Mouse (Mus musculus): ENCODE measurements around the gene Mzf1.

DNA sequence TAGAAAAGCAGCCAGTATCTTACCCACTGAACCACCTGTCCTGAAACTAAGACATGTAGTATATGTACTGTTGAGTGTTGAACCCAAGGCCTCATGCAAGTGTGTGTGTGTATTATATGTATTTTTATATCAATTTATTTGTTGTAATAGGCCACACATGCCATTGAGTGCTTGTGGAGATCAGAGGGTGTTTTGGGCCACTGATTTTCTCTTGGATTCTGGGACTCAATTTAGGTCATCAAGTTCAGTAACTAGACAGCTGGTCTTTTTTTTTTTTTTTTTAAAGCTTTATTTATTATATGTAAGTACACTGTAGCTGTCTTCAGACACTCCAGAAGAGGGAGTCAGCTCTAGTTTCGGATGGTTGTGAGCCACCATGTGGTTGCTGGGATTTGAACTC, 39.3 kb downstream of the Mzf1 start:
- no peak for TF ChIP-seq CTCF (IDR thresholded peaks at IDR 0.05; ENCODE audit: borderline replicate concordance, extremely low read depth, insufficient read depth, insufficient read length)
- TF ChIP-seq POLR2A (IDR thresholded peaks at IDR 0.05; ENCODE audit: borderline replicate concordance, extremely low read depth, insufficient read depth, insufficient read length, poor library complexity, severe bottlenecking): no peak

All from brain, embryonic 14.5 days (tissue).